Mouse (Mus musculus) ES-E14 (cell line): ENCODE measurements at regions not wholly inside any gene's neighbourhood (a gene's known extent, or its start where the extent isn't known, plus 50 kb on each side); places are given as distances from the start of the nearest gene placed in this dataset.

Experiments used
- CHD2 ChIP-seq: IDR thresholded peaks from 2 replicates; pipeline ENCODE4 v1.6.1; 2014; ENCODE audit warnings: mild to moderate bottlenecking, low read depth, low read length, inconsistent platforms
- HCFC1 ChIP-seq: IDR thresholded peaks from 2 replicates; pipeline ENCODE4 v1.6.1; 2012; ENCODE audit warnings: low read length, inconsistent platforms, borderline replicate concordance; ENCODE audit not compliant: insufficient read depth
- MAFK ChIP-seq: IDR thresholded peaks from 2 replicates; pipeline ENCODE4 v1.6.1; 2014; ENCODE audit warnings: mild to moderate bottlenecking, low read depth, low read length, inconsistent platforms; ENCODE audit not compliant: insufficient read depth
- ZC3H11A ChIP-seq: IDR thresholded peaks from 2 replicates; pipeline ENCODE4 v1.6.1; 2012; ENCODE audit warnings: low read depth, mild to moderate bottlenecking, inconsistent platforms, low read length, borderline replicate concordance
- ZNF384 ChIP-seq: IDR thresholded peaks from 2 replicates; pipeline ENCODE4 v1.6.1; 2012; ENCODE audit warnings: low read depth, low read length, inconsistent platforms

GRCm38 (mm10) chr4:64804996-64805395 is 319.0 kb upstream of the Pappa start:
- TF ChIP-seq HCFC1 (no peak), CHD2 (no peak), ZNF384 (no peak), ZC3H11A (no peak), MAFK (no peak)
